Mouse (Mus musculus): ENCODE measurements around the gene A430078G23Rik. TPM values are rescaled to one million over a fixed set of nuclear protein-coding genes. Genes with fewer than 3 reads are reported as not detected.

Gene A430078G23Rik
- polyA plus RNA-seq, 1 experiment from 2014 or later, result not detected

GRCm38 (mm10) chr8:3439510-3439909, 86.3 kb downstream of the A430078G23Rik start:
- H3K4me1 ChIP-seq (replicated peaks; ENCODE audit: control insufficient read depth, insufficient read depth, low read length), result no peaks in the 10 kb centered on the region
- H3K27me3 ChIP-seq (replicated peaks; ENCODE audit: control insufficient read depth, insufficient read depth, low read length), result no peaks in the 10 kb centered on the region
- ATAC-seq (replicated peaks; ENCODE audit: low FRiP score, low TSS enrichment, low read depth), result no peak
- no peak for DNase-seq (ENCODE audit: low spot score)
- WGBS, result 78% methylated on average over 12 of the region's 12 CpGs
- H3K9me3 ChIP-seq (ENCODE audit: control insufficient read depth, low read length), result no peaks in the 10 kb centered on the region
- no peak overlapping the region for H3K27ac ChIP-seq (ENCODE audit: low read depth)
- no peak overlapping the region for H3K4me3 ChIP-seq (ENCODE audit: low read depth, low read length)
- H3K9ac ChIP-seq (ENCODE audit: low read length), result no peak overlapping the region
- H3K4me2 ChIP-seq (ENCODE audit: low read length), result no peak overlapping the region
- peaks cover 71% of the 10 kb centered on the region for H3K36me3 ChIP-seq (ENCODE audit: control insufficient read depth, insufficient read depth, low read length)

Other genes with a start within 250 kb of the A430078G23Rik start
- 37.6 and 41.0 TPM in 2 replicates for gene Insr, start 73.8 kb upstream of the A430078G23Rik start, polyA plus RNA-seq (2014; fragmentation: Nextera tagmentation; extraction: Ambion mirVana)
- gene Arhgef18, start 39.6 kb downstream of the A430078G23Rik start, polyA plus RNA-seq (2014; fragmentation: Nextera tagmentation; extraction: Ambion mirVana), result 8.6 and 10.7 TPM in 2 replicates
- gene Pex11g, start 114.3 kb downstream of the A430078G23Rik start, polyA plus RNA-seq (2014; fragmentation: Nextera tagmentation; extraction: Ambion mirVana), result 4.2 and 5.1 TPM in 2 replicates
- gene Tex45, start 117.4 kb downstream of the A430078G23Rik start, polyA plus RNA-seq (2014; fragmentation: Nextera tagmentation; extraction: Ambion mirVana), result 0.12 TPM in 1 of 2 replicates, not detected in the other
- gene Zfp358, start 139.7 kb downstream of the A430078G23Rik start, polyA plus RNA-seq (2014; fragmentation: Nextera tagmentation; extraction: Ambion mirVana), result 20.6 and 22.7 TPM in 2 replicates
- 37.3 and 41.8 TPM in 2 replicates for gene Mcoln1, start 147.0 kb downstream of the A430078G23Rik start, polyA plus RNA-seq (2014; fragmentation: Nextera tagmentation; extraction: Ambion mirVana)
- 25.7 and 26.7 TPM in 2 replicates for gene Pnpla6, start 162.0 kb downstream of the A430078G23Rik start, polyA plus RNA-seq (2014; fragmentation: Nextera tagmentation; extraction: Ambion mirVana)
- 3.8 and 4.5 TPM in 2 replicates for gene C330021F23Rik, start 214.6 kb downstream of the A430078G23Rik start, polyA plus RNA-seq (2014; fragmentation: Nextera tagmentation; extraction: Ambion mirVana)
- gene Camsap3, start 233.9 kb downstream of the A430078G23Rik start, polyA plus RNA-seq (2014; fragmentation: Nextera tagmentation; extraction: Ambion mirVana), result 19.7 and 21.5 TPM in 2 replicates